Mouse (Mus musculus): Measurements from ENCODE around the gene Gm10638. TPM values are rescaled to one million over a fixed set of nuclear protein-coding genes. Genes with fewer than 3 reads are reported as not detected.

Gm10638 gene
- total RNA-seq, 2 experiments from 2014 or later, result 3.5 to 3.8 TPM

DNA sequence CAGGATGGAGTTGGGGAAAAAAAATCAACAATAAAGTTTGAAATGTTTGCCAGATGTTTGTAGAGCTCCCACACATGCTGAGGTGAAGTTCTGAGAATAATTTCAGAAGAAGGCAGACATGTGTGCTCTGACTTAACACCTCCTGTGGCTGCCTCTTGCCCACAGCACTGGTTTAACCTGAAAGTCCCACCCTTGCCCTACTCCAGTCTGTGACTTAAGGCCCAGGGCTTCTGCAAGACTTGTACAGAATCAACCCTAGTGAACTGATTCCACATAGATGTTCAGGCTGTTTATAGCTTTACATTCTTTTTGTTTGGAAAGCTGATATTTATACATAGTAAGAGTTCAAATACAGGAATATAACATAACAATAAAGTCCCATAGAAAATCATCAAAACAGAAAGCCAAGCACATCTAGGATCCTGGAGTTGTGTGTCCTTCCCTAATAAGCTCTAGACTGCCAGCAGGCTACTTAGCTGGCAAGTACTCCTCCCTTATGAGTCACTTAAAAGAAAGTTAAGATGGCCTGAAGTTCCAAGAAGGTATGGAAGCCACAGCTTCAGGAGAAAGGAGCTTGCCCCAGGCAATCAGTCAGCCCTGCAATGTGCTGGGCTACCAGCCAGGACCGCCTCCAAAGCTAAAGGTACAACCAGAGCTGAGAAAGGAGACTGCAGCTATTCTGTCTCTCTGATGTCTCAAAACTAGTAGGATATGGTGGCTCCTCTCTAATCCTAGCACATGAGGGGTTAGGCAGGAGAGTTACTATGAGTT is 24.6 kb downstream of the Gm10638 start:
- intact Hi-C loops (cut with DNase I), result no loop called here
- no peak for DNase-seq

- no peak for DNase-seq
- intact Hi-C loops (cut with DNase I), result no loop called here
These were observed 33.7 kb downstream of the Gm10638 start for GRCm38 (mm10) chr8:86779207-86779606.

GRCm38 (mm10) chr8:86781094-86781493 is 35.6 kb downstream of the Gm10638 start:
- intact Hi-C loops (cut with DNase I), result no loop called here
- DNase-seq, result no peak

GRCm38 (mm10) chr8:86786498-86786897 is 41.0 kb downstream of the Gm10638 start:
- no peak for DNase-seq
- intact Hi-C loops (cut with DNase I), result loop anchor here (2.0 to 5.0 kb wide), 3 partner anchors 40 to 116 kb away; partner anchors contain the start of gene N4bp1

GRCm38 (mm10) chr8:86787891-86788420 is 42.5 kb downstream of the Gm10638 start:
- DNase-seq, result peak; percentile 72 to 74
- intact Hi-C loops (cut with DNase I), result loop anchor here (2.0 to 5.0 kb wide), 4 partner anchors 33 to 115 kb away; partner anchors contain the start of gene N4bp1

DNA sequence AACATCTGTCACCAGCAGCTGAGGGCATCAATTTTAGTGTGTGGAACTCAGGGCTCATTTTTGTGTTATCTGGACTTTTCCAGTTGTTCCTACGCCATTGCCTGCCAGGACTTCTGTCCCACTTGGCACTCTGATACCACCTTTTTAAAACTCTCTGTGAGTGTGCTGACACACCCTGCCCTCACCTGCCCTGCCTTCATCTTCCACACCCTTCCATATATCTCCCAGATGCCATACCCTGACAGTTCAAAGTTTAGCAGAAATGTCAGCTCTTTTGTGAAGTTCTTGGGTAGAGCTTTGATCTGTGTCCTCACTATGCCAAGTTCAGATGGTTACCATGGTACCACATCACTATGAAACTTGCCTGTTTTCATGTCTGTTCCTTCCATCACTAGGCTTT is 44.1 kb downstream of the Gm10638 start:
- intact Hi-C loops (cut with DNase I), result loop anchor here (2.0 to 5.0 kb wide), 2 partner anchors 31 to 98 kb away; partner anchors contain the start of gene N4bp1

DNA sequence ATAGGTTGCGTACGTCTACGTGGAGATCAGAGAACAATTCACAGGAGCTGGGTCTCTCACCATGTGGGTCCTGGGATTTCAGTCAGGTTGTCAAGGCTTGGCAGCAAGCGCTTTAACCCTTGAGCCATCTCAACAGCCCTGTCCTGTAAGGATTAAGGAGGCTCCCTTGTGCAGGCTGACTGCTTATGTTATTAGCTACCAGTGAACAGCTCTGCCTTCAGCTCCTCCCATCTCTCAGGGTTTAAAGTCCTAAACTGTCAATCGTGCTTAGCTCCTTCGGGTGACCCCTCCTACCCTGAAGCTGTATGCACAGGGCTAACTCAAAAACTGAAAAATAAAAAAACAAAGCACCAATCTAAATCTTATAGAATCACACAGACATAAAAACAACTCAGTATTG is 46.0 kb downstream of the Gm10638 start:
- intact Hi-C loops (cut with DNase I), result no loop called here
- DNase-seq, result no peak

More for the DNA sequence above, 44.1 kb downstream of the Gm10638 start:
- DNase-seq, result no peak

- no peak for DNase-seq
- intact Hi-C loops (cut with DNase I), result loop anchor here (5.0 kb wide), 1 partner anchor 72 kb away; no protein-coding TSS in a partner anchor
These were observed 49.2 kb downstream of the Gm10638 start for GRCm38 (mm10) chr8:86794716-86795115.

Other genes starting within 250 kb of the Gm10638 start
- not detected for gene Abcc12, start 165.0 kb upstream of the Gm10638 start, total RNA-seq (2021)
- gene Lonp2, start 121.7 kb upstream of the Gm10638 start, total RNA-seq (2021), result 10 to 100 TPM; 73.4 to 77.8 TPM
- 10 to 100 TPM; 16.1 to 17.7 TPM for gene Siah1a, start 235 bp downstream of the Gm10638 start, total RNA-seq (2021)
- 10 to 100 TPM; 16.9 to 17.5 TPM for gene N4bp1, start 139.6 kb downstream of the Gm10638 start, total RNA-seq (2021)

Measured in heart, postnatal 36 days (tissue).